Mouse (Mus musculus) hindbrain, postnatal 0 days (tissue): ENCODE results near the gene Gm10663. TPM values are rescaled to one million over a fixed set of nuclear protein-coding genes. Genes with fewer than 3 reads are reported as not detected.

Experiments
- ATAC-seq: fragments of 200-750 bp; cut with Nextera tagmentation; 2 replicates; pipeline ENCODE4 v1.8.0; 2017; ENCODE audit warnings: mild to moderate bottlenecking, moderate TSS enrichment, moderate library complexity
- DNase-seq: peaks from one replicate; pipeline ENCODE4 v3.0.0-alpha.2; 2015; ENCODE audit warnings: low spot score
- H3K27ac ChIP-seq: fragments of 300-500 bp; sonication (generic); 2 replicates; pipeline ENCODE4 v1.5.1; 2014; ENCODE audit warnings: mild to moderate bottlenecking
- H3K27me3 ChIP-seq: fragments of 300-500 bp; sonication (generic); 2 replicates; pipeline ENCODE4 v1.6.1; 2014; ENCODE audit warnings: low read length, mixed read lengths; ENCODE audit not compliant: insufficient read depth
- H3K36me3 ChIP-seq: fragments of 300-500 bp; sonication (generic); 2 replicates; pipeline ENCODE4 v1.6.1; 2014; ENCODE audit warnings: low read length, mixed read lengths; ENCODE audit not compliant: insufficient read depth
- H3K4me1 ChIP-seq: fragments of 300-500 bp; sonication (generic); 2 replicates; pipeline ENCODE4 v1.6.1; 2014; ENCODE audit warnings: antibody characterized with exemption, low read length, mixed read lengths; ENCODE audit not compliant: insufficient read depth
- H3K4me2 ChIP-seq: fragments of 300-500 bp; sonication (generic); 2 replicates; pipeline ENCODE4 v1.6.1; 2014; ENCODE audit warnings: low read depth, mild to moderate bottlenecking, low read length, moderate library complexity, mixed read lengths
- H3K4me3 ChIP-seq: fragments of 300-500 bp; sonication (generic); 2 replicates; pipeline ENCODE4 v1.5.1; 2014; ENCODE audit warnings: low read length
- H3K9ac ChIP-seq: fragments of 300-500 bp; sonication (generic); replicated peaks from 2 replicates; pipeline ENCODE4 v1.6.1; 2014; ENCODE audit warnings: mild to moderate bottlenecking, low read length, moderate library complexity, mixed read lengths
- H3K9me3 ChIP-seq: fragments of 300-500 bp; sonication (generic); 2 replicates; pipeline ENCODE4 v1.6.1; 2016; ENCODE audit warnings: low read length, mixed read lengths
- CTCF ChIP-seq: IDR thresholded peaks from 2 replicates; pipeline ENCODE4 v1.5.1; 2016; ENCODE audit warnings: antibody characterized with exemption, control low read depth, low read depth
- WGBS: fragments of 180-500 bp; shearing (Covaris S2); extraction: QIAGEN DNeasy Blood & Tissue Kit; methylation state at CpG from one replicate; pipeline ENCODE4 v1.1.7; 2014; 5-methylcytosine and 5-hydroxymethylcytosine counted together
- polyA plus RNA-seq: library from polyadenylated mRNA; unstranded; fragments of >200 nt; fragmentation: Nextera tagmentation; extraction: Ambion mirVana; gene quantifications from 2 replicates; pipeline ENCODE4 v1.2.1, GENCODE M21; 2015
- total RNA-seq: library from RNA; depleted of rRNA; stranded (reverse); fragments of >200 nt; gene quantifications from 2 replicates; pipeline ENCODE4 v1.2.3, GENCODE M21; 2014

Gene Gm10663
- total and polyA plus RNA-seq, 2 experiments from 2014 or later: not detected

DNA sequence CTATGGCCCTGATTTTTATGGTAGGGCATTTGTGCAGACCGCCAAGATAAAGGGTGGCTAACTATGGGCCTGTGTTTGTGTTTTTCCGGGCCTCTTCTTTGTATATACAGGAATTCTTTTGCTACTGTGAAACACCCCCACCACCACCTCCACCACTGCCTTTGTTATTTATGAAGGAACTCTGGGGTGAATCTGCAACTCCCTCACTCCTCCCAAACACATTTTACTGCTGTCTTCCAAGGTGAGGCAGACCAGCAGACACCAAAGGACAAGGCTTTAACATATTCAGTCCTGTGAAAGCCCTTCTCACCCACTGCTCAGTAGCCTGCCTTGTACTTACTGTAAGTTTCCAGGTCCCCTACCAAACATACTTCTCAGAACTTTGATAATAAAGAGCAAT, 40.7 kb upstream of the Gm10663 start:
- no peak overlapping the region for H3K4me2 ChIP-seq
- no peak overlapping the region for H3K9ac ChIP-seq
- H3K9me3 ChIP-seq: no peaks in the 10 kb centered on the region
- H3K27ac ChIP-seq: no peak overlapping the region
- DNase-seq (no peak), ATAC-seq (no peak)
- no peaks in the 10 kb centered on the region; the same call in 1 of the 2 replicates for H3K4me1 ChIP-seq
- 53% methylated on average over 2 of the region's 2 CpGs for WGBS
- no peak overlapping the region for H3K4me3 ChIP-seq
- no peaks in the 10 kb centered on the region for H3K27me3 ChIP-seq
- TF ChIP-seq CTCF: no peak
- no peaks in the 10 kb centered on the region for H3K36me3 ChIP-seq

- DNase-seq (peak; percentile 34), ATAC-seq (0 out of 2 replicates have a peak, but pooled peaks have one; percentile 59)
- no peak for TF ChIP-seq CTCF
These were observed 37.7 kb upstream of the Gm10663 start, which contains the start of gene Apela for GRCm38 (mm10) chr8:65037117-65037533. Gene Apela, minus strand, starts transcription at chr8:65037336.

GRCm38 (mm10) chr8:65046565-65046964, 28.3 kb upstream of the Gm10663 start:
- 32% methylated on average over 5 of the region's 5 CpGs for WGBS
- H3K4me1 ChIP-seq: 0 out of 2 replicates have a peak, but pooled peaks cover 3% of the 10 kb centered on the region
- DNase-seq (no peak), ATAC-seq (no peak)
- no peaks in the 10 kb centered on the region for H3K9me3 ChIP-seq
- H3K4me2 ChIP-seq: 0 out of 2 replicates have a peak overlapping the region, but pooled peaks have one; percentile 19
- no peaks in the 10 kb centered on the region for H3K36me3 ChIP-seq
- H3K4me3 ChIP-seq: no peak overlapping the region
- H3K27ac ChIP-seq: no peak overlapping the region
- H3K9ac ChIP-seq: no peak overlapping the region
- no peaks in the 10 kb centered on the region for H3K27me3 ChIP-seq
- no peak for TF ChIP-seq CTCF

More at GRCm38 (mm10) chr8:65037117-65037533, 37.7 kb upstream of the Gm10663 start, which contains the start of gene Apela:
- no peaks in the 10 kb centered on the region for H3K36me3 ChIP-seq
- no peaks in the 10 kb centered on the region for H3K9me3 ChIP-seq
- WGBS: 2% methylated on average over 8 of the region's 8 CpGs
- 0 out of 2 replicates have a peak within 1 kb of the TSS, but pooled peaks have one; percentile 18 for H3K9ac ChIP-seq
- peak within 1 kb of the TSS; percentile 33 for H3K4me3 ChIP-seq
- H3K27ac ChIP-seq: no peak within 1 kb of the TSS
- H3K27me3 ChIP-seq: no peaks in the 10 kb centered on the region
- H3K4me2 ChIP-seq: peak within 1 kb of the TSS; percentile 70
- no peaks in the 10 kb centered on the region; the same call in 1 of the 2 replicates for H3K4me1 ChIP-seq

DNA sequence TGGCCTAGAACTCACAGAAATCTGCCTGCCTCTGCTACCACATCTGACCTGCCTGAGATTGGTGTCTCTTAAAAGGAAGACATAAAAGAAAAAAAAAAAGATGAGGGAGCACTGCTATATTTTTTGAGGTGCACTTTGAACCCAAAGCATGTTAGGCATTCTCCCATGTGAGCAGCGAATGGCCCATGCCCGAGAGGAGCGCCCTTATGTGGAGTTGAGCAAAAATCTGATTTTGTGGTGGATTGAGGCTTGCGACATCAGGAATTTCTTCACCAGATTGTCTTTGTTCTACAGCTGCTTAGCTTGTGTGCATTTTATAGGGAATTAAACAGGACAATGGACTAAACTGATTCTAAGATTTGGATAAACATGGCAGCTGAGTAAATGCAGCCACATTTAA, 27.6 kb upstream of the Gm10663 start:
- DNase-seq: no peak
- H3K27ac ChIP-seq: no peak overlapping the region
- no peaks in the 10 kb centered on the region for H3K9me3 ChIP-seq
- H3K4me3 ChIP-seq: no peak overlapping the region
- no peaks in the 10 kb centered on the region for H3K27me3 ChIP-seq
- TF ChIP-seq CTCF: no peak
- ATAC-seq: no peak
- H3K4me2 ChIP-seq: no peak overlapping the region
- WGBS: 94% methylated on average over 4 of the region's 4 CpGs
- no peak overlapping the region for H3K9ac ChIP-seq
- no peaks in the 10 kb centered on the region for H3K36me3 ChIP-seq
- H3K4me1 ChIP-seq: 0 out of 2 replicates have a peak, but pooled peaks cover 3% of the 10 kb centered on the region

DNA sequence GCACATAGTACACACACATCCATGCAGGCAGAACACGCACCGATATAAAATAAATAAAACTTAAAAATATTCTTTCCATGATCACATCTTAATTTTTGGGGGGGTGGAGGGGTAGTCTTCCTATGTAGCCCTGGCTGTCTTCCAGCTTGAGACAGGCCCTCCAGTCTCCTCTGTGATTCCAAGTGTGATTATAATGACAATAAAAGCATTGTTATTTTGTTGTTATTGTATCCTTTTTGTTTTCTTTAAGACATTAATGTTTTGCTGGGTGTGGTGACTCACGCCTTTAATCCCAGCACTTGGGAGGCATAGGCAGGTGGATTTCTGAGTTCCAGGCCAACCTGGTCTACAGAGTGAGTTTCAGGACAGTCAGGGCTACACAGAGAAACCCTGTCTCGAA, 27.0 kb upstream of the Gm10663 start:
- no peak for ATAC-seq
- Histone ChIP-seq H3K27me3 (no peaks in the 10 kb centered on the region), H3K9me3 (no peaks in the 10 kb centered on the region), H3K4me1 (0 out of 2 replicates have a peak, but pooled peaks cover 3% of the 10 kb centered on the region), H3K36me3 (no peaks in the 10 kb centered on the region), H3K9ac (no peak overlapping the region), H3K4me3 (no peak overlapping the region), H3K27ac (no peak overlapping the region), H3K4me2 (no peak overlapping the region)
- WGBS: 85% methylated on average over 4 of the region's 4 CpGs
- TF ChIP-seq CTCF: no peak
- no peak for DNase-seq

- Histone ChIP-seq H3K36me3 (no peaks in the 10 kb centered on the region), H3K4me2 (no peak overlapping the region), H3K4me1 (no peaks in the 10 kb centered on the region), H3K27me3 (no peaks in the 10 kb centered on the region), H3K9me3 (no peaks in the 10 kb centered on the region), H3K27ac (no peak overlapping the region), H3K4me3 (no peak overlapping the region), H3K9ac (no peak overlapping the region)
- no peak for ATAC-seq
- no peak for TF ChIP-seq CTCF
- DNase-seq: no peak
- WGBS: 97% methylated on average over 3 of the region's 3 CpGs
These were observed 21.3 kb upstream of the Gm10663 start for GRCm38 (mm10) chr8:65053554-65053953.

GRCm38 (mm10) chr8:65053968-65054367, 20.9 kb upstream of the Gm10663 start:
- Histone ChIP-seq H3K4me1 (no peaks in the 10 kb centered on the region), H3K4me3 (no peak overlapping the region), H3K27ac (no peak overlapping the region), H3K36me3 (no peaks in the 10 kb centered on the region), H3K9me3 (no peaks in the 10 kb centered on the region), H3K27me3 (no peaks in the 10 kb centered on the region), H3K4me2 (no peak overlapping the region), H3K9ac (no peak overlapping the region)
- 70% methylated on average over 5 of the region's 5 CpGs for WGBS
- no peak for TF ChIP-seq CTCF
- ATAC-seq (no peak), DNase-seq (no peak)
